Mouse (Mus musculus) small intestine, adult 2 months (tissue): ENCODE measurements around the gene Gm20388. TPM values are rescaled to one million over a fixed set of nuclear protein-coding genes. Genes with fewer than 3 reads are reported as not detected.

Experiments
- H3K27ac ChIP-seq: fragments of 200-500 bp; 2 replicates; pipeline ENCODE4 v1.5.1; 2012; ENCODE audit warnings: low read depth, low read length, control low read depth, inconsistent platforms; ENCODE audit not compliant: insufficient read depth
- H3K27me3 ChIP-seq: fragments of 200-500 bp; 2 replicates; pipeline ENCODE4 v1.6.1; 2012; ENCODE audit warnings: mild to moderate bottlenecking, moderate library complexity, low read length, inconsistent platforms; ENCODE audit not compliant: control insufficient read depth, insufficient read depth
- H3K36me3 ChIP-seq: fragments of 200-500 bp; 2 replicates; pipeline ENCODE4 v1.6.1; 2012; ENCODE audit warnings: mild to moderate bottlenecking, low read length, control low read depth, inconsistent platforms; ENCODE audit not compliant: control insufficient read depth, insufficient read depth
- H3K4me1 ChIP-seq: fragments of 200-500 bp; 2 replicates; pipeline ENCODE4 v1.6.1; 2012; ENCODE audit warnings: low read length, inconsistent platforms, mixed read lengths; ENCODE audit not compliant: control insufficient read depth, insufficient read depth, insufficient read length
- H3K4me3 ChIP-seq: fragments of 200-500 bp; 2 replicates; pipeline ENCODE4 v1.5.1; 2012; ENCODE audit warnings: low read depth, mild to moderate bottlenecking, control low read depth, inconsistent platforms, low read length, moderate library complexity
- CTCF ChIP-seq: fragments of 200-500 bp; IDR thresholded peaks from 2 replicates; pipeline ENCODE4 v1.5.1; 2012; ENCODE audit warnings: low read depth, mild to moderate bottlenecking, control low read depth, inconsistent platforms, low read length, moderate library complexity, mixed read lengths; ENCODE audit not compliant: insufficient replicate concordance, insufficient read length; ENCODE audit errors: extremely low read depth
- POLR2A ChIP-seq: fragments of 200-500 bp; IDR thresholded peaks from 2 replicates; pipeline ENCODE4 v1.6.1; 2012; ENCODE audit warnings: low read depth, mild to moderate bottlenecking, control low read depth, inconsistent platforms, low read length, moderate library complexity
- WGBS: fragments of 180-500 bp; shearing (Covaris S2); methylation state at CpG from one replicate; pipeline ENCODE4 v1.1.7; 2018; 5-methylcytosine and 5-hydroxymethylcytosine counted together
- polyA plus RNA-seq: library from polyadenylated mRNA; depleted of rRNA; stranded (reverse); fragments of >200 nt; gene quantifications from 2 replicates; pipeline ENCODE4 v1.2.3, GENCODE M21; 2012

Gene Gm20388
- polyA plus RNA-seq, 1 experiment, result 37.3 TPM

GRCm38 (mm10) chr8:124229883-124230282, 4319.2 kb downstream of the Gm20388 start:
- no peak for TF ChIP-seq CTCF
- TF ChIP-seq POLR2A, result no peak
- Histone ChIP-seq H3K27me3 (no peaks in the 10 kb centered on the region), H3K4me1 (peaks cover 17% of the 10 kb centered on the region; the same call in 1 of the 2 replicates), H3K36me3 (no peaks in the 10 kb centered on the region), H3K27ac (peak overlapping the region; percentile 25; the same call in 1 of the 2 replicates), H3K4me3 (no peak overlapping the region)
- 34% methylated on average over 2 of the region's 2 CpGs for WGBS

- no peaks in the 10 kb centered on the region for H3K27me3 ChIP-seq
Observed at GRCm38 (mm10) chr8:124230496-124231175, 4320.0 kb downstream of the Gm20388 start.

GRCm38 (mm10) chr8:124231176-124231484, 4320.5 kb downstream of the Gm20388 start, which contains the start of gene Galnt2:
TSS of gene Galnt2 (plus strand) at chr8:124231391.
- peak within 1 kb of the TSS; percentile 84 for H3K4me3 ChIP-seq
- H3K27ac ChIP-seq, result peak within 1 kb of the TSS; percentile 44
- 1% methylated on average over 46 of the region's 53 CpGs for WGBS
- no peaks in the 10 kb centered on the region for H3K36me3 ChIP-seq
- no peaks in the 10 kb centered on the region for H3K27me3 ChIP-seq
- H3K4me1 ChIP-seq, result peaks cover 17% of the 10 kb centered on the region; the same call in 1 of the 2 replicates
- no peak for TF ChIP-seq CTCF
- no peak for TF ChIP-seq POLR2A

More at GRCm38 (mm10) chr8:124230496-124231175, 4320.0 kb downstream of the Gm20388 start:
- Histone ChIP-seq H3K4me3 (peak overlapping the region; percentile 57), H3K27ac (peak overlapping the region; percentile 1; the same call in 1 of the 2 replicates), H3K36me3 (no peaks in the 10 kb centered on the region), H3K4me1 (peaks cover 17% of the 10 kb centered on the region; the same call in 1 of the 2 replicates)
- WGBS, result 56% methylated on average over 8 of the region's 8 CpGs
- no peak for TF ChIP-seq POLR2A
- TF ChIP-seq CTCF, result no peak

- H3K4me3 ChIP-seq, result peak overlapping the region; percentile 84
- no peaks in the 10 kb centered on the region for H3K36me3 ChIP-seq
- TF ChIP-seq CTCF (0 out of 2 replicates have a peak, but pooled peaks have one; percentile 13), POLR2A (peak; percentile 21; the same call in 1 of the 2 replicates)
- H3K27ac ChIP-seq, result peak overlapping the region; percentile 44
- WGBS, result 2% methylated on average over 83 of the region's 83 CpGs
- no peaks in the 10 kb centered on the region for H3K27me3 ChIP-seq
- peaks cover 17% of the 10 kb centered on the region; the same call in 1 of the 2 replicates for H3K4me1 ChIP-seq
Observed at GRCm38 (mm10) chr8:124231485-124232279, 4321.0 kb downstream of the Gm20388 start.

GRCm38 (mm10) chr8:124232280-124232600, 4321.6 kb downstream of the Gm20388 start:
- WGBS, result 6% methylated on average over 18 of the region's 18 CpGs
- TF ChIP-seq POLR2A (no peak), CTCF (no peak)
- Histone ChIP-seq H3K27me3 (no peaks in the 10 kb centered on the region), H3K4me3 (peak overlapping the region; percentile 84), H3K4me1 (peaks cover 20% of the 10 kb centered on the region; the same call in 1 of the 2 replicates), H3K36me3 (no peaks in the 10 kb centered on the region), H3K27ac (no peak overlapping the region; the same call in 1 of the 2 replicates)

- Histone ChIP-seq H3K4me1 (peaks cover 28% of the 10 kb centered on the region; the same call in 1 of the 2 replicates), H3K4me3 (no peak overlapping the region), H3K36me3 (no peaks in the 10 kb centered on the region), H3K27ac (no peak overlapping the region), H3K27me3 (no peaks in the 10 kb centered on the region)
- TF ChIP-seq CTCF (no peak), POLR2A (no peak)
- 73% methylated on average over 2 of the region's 2 CpGs for WGBS
Observed at GRCm38 (mm10) chr8:124234496-124234895, 4323.9 kb downstream of the Gm20388 start.

- 92% methylated on average over 4 of the region's 4 CpGs for WGBS
- no peaks in the 10 kb centered on the region for H3K36me3 ChIP-seq
- no peak overlapping the region for H3K4me3 ChIP-seq
- no peak overlapping the region for H3K27ac ChIP-seq
- no peak for TF ChIP-seq CTCF
- TF ChIP-seq POLR2A, result no peak
- peaks cover 33% of the 10 kb centered on the region for H3K4me1 ChIP-seq
- no peaks in the 10 kb centered on the region for H3K27me3 ChIP-seq
Observed at GRCm38 (mm10) chr8:124235536-124235935, 4324.9 kb downstream of the Gm20388 start.
